Mouse (Mus musculus) forebrain, embryonic 14.5 days (tissue): ENCODE data around the gene Tbc1d10c. TPM values are rescaled to one million over a fixed set of nuclear protein-coding genes. Genes with fewer than 3 reads are reported as not detected.
"Not testable (repeated sequence)": the region's sequence is repeated elsewhere in the genome, so short reads cannot be mapped to it uniquely, and the experiment has no call there.

Source experiments
- ATAC-seq: fragments of 200-750 bp; cut with Nextera tagmentation; 2 replicates; pipeline ENCODE4 v1.8.0; 2017; ENCODE audit warnings: mild to moderate bottlenecking, moderate library complexity
- DNase-seq: peaks from one replicate; pipeline ENCODE4 v3.0.0-alpha.2; 2015; ENCODE audit warnings: low spot score
- H3K27ac ChIP-seq: fragments of 300-500 bp; sonication (generic); 2 replicates; pipeline ENCODE4 v1.5.1; 2014; ENCODE audit warnings: low read depth, mild to moderate bottlenecking, control low read depth, low read length, moderate library complexity
- H3K27me3 ChIP-seq: fragments of 300-500 bp; sonication (generic); replicated peaks from 2 replicates; pipeline ENCODE4 v1.6.1; 2014; ENCODE audit warnings: low read length, control low read depth, mixed read lengths; ENCODE audit not compliant: control insufficient read depth, insufficient read depth
- H3K36me3 ChIP-seq: fragments of 300-500 bp; sonication (generic); 2 replicates; pipeline ENCODE4 v1.6.1; 2014; ENCODE audit warnings: low read length, control low read depth; ENCODE audit not compliant: control insufficient read depth, insufficient read depth
- H3K4me1 ChIP-seq: fragments of 300-500 bp; sonication (generic); 2 replicates; pipeline ENCODE4 v1.6.1; 2014; ENCODE audit warnings: antibody characterized with exemption, low read length, control low read depth; ENCODE audit not compliant: control insufficient read depth, insufficient read depth
- H3K4me2 ChIP-seq: fragments of 300-500 bp; sonication (generic); 2 replicates; pipeline ENCODE4 v1.6.1; 2014; ENCODE audit warnings: mild to moderate bottlenecking, control low read depth, low read length
- H3K4me3 ChIP-seq: fragments of 300-500 bp; sonication (generic); 2 replicates; pipeline ENCODE4 v1.5.1; 2014; ENCODE audit warnings: low read depth, low read length, control low read depth
- H3K9ac ChIP-seq: fragments of 300-500 bp; sonication (generic); 2 replicates; pipeline ENCODE4 v1.6.1; 2014; ENCODE audit warnings: mild to moderate bottlenecking, low read length, control low read depth, moderate library complexity
- H3K9me3 ChIP-seq: fragments of 300-500 bp; sonication (generic); replicated peaks from 2 replicates; pipeline ENCODE4 v1.6.1; 2016; ENCODE audit warnings: low read length, control low read depth, mixed read lengths; ENCODE audit not compliant: control insufficient read depth
- WGBS: fragments of 180-500 bp; shearing (Covaris S2); extraction: QIAGEN DNeasy Blood & Tissue Kit; methylation state at CpG from one replicate; pipeline ENCODE4 v1.1.7; 2014; 5-methylcytosine and 5-hydroxymethylcytosine counted together
- microRNA-seq: library from miRNA; unstranded; fragments of <30 nt; microRNA quantifications from one replicate; pipeline ENCODE4, GENCODE M21; 2016
- polyA plus RNA-seq: library from polyadenylated mRNA; unstranded; fragments of >200 nt; fragmentation: Nextera tagmentation; extraction: Ambion mirVana; gene quantifications from 2 replicates; pipeline ENCODE4 v1.2.1, GENCODE M21; 2014

Gene Tbc1d10c
- polyA plus RNA-seq, 1 experiment from 2014 or later = 0.52 TPM

- Histone ChIP-seq H3K27ac (no peak within 1 kb of the TSS), H3K9me3 (no peaks in the 10 kb centered on the region), H3K27me3 (no peaks in the 10 kb centered on the region), H3K36me3 (no peaks in the 10 kb centered on the region), H3K4me3 (no peak within 1 kb of the TSS), H3K4me2 (no peak within 1 kb of the TSS), H3K9ac (no peak within 1 kb of the TSS; the same call in 1 of the 2 replicates), H3K4me1 (no peaks in the 10 kb centered on the region)
- WGBS = 77% methylated on average over 2 of the region's 2 CpGs
- DNase-seq = no peak
- no peak for ATAC-seq
Measured at GRCm38 (mm10) chr19:4139446-4139845, 51.6 kb downstream of the Tbc1d10c start, which contains the start of gene Gpr152. Gene Gpr152, plus strand, starts transcription at chr19:4139787.

- H3K4me2 ChIP-seq = no peak overlapping the region
- WGBS = 82% methylated on average over 5 of the region's 5 CpGs
- no peak for DNase-seq
- H3K36me3 ChIP-seq = peaks cover 5% of the 10 kb centered on the region; the same call in 1 of the 2 replicates
- no peak overlapping the region for H3K9ac ChIP-seq
- no peak overlapping the region for H3K27ac ChIP-seq
- H3K4me1 ChIP-seq = no peaks in the 10 kb centered on the region
- ATAC-seq = no peak
- H3K27me3 ChIP-seq = no peaks in the 10 kb centered on the region
- H3K9me3 ChIP-seq = no peaks in the 10 kb centered on the region
- no peak overlapping the region for H3K4me3 ChIP-seq
Measured at GRCm38 (mm10) chr19:4137913-4138312, 53.2 kb downstream of the Tbc1d10c start.

GRCm38 (mm10) chr19:4136463-4136862 lies 54.6 kb downstream of the Tbc1d10c start:
- DNase-seq (no peak), ATAC-seq (no peak)
- Histone ChIP-seq H3K4me3 (no peak overlapping the region), H3K9me3 (no peaks in the 10 kb centered on the region), H3K9ac (no peak overlapping the region), H3K36me3 (peaks cover 20% of the 10 kb centered on the region), H3K27ac (no peak overlapping the region), H3K27me3 (no peaks in the 10 kb centered on the region), H3K4me2 (no peak overlapping the region), H3K4me1 (no peaks in the 10 kb centered on the region)
- WGBS = 79% methylated on average over 5 of the region's 5 CpGs

- peaks cover 23% of the 10 kb centered on the region for H3K36me3 ChIP-seq
- H3K27ac ChIP-seq, H3K9me3 ChIP-seq, ATAC-seq, H3K4me2 ChIP-seq, DNase-seq, H3K4me1 ChIP-seq, H3K9ac ChIP-seq, H3K4me3 ChIP-seq, H3K27me3 ChIP-seq: not testable (repeated sequence)
- WGBS = 20% methylated on average over 8 of the region's 8 CpGs
Measured at GRCm38 (mm10) chr19:4135963-4136345, 55.1 kb downstream of the Tbc1d10c start.

- ATAC-seq, H3K4me1 ChIP-seq, H3K27me3 ChIP-seq, H3K9me3 ChIP-seq, H3K9ac ChIP-seq, H3K4me2 ChIP-seq, H3K27ac ChIP-seq, DNase-seq, H3K4me3 ChIP-seq: not testable (repeated sequence)
- 82% methylated on average over 6 of the region's 6 CpGs for WGBS
- peaks cover 23% of the 10 kb centered on the region for H3K36me3 ChIP-seq
Measured at GRCm38 (mm10) chr19:4135229-4135962, 55.7 kb downstream of the Tbc1d10c start.

GRCm38 (mm10) chr19:4134354-4134753 lies 56.7 kb downstream of the Tbc1d10c start:
- no peaks in the 10 kb centered on the region for H3K4me1 ChIP-seq
- WGBS = 87% methylated on average over 4 of the region's 4 CpGs
- H3K27ac ChIP-seq = no peak overlapping the region
- DNase-seq (no peak), ATAC-seq (no peak)
- no peak overlapping the region for H3K4me3 ChIP-seq
- no peak overlapping the region for H3K9ac ChIP-seq
- peaks cover 32% of the 10 kb centered on the region for H3K36me3 ChIP-seq
- no peaks in the 10 kb centered on the region for H3K9me3 ChIP-seq
- no peaks in the 10 kb centered on the region for H3K27me3 ChIP-seq
- no peak overlapping the region for H3K4me2 ChIP-seq

Small RNA genes lying within 50 kb of the gene (microRNA-seq; reads per million reads assigned to microRNA genes)
- gene Gm26115 = not detected

Other genes with a start within 250 kb of the Tbc1d10c start
- gene Aldh3b3, start 232.6 kb downstream of the Tbc1d10c start, polyA plus RNA-seq = not detected in 2 replicates
- gene Aldh3b2, start 219.0 kb downstream of the Tbc1d10c start, polyA plus RNA-seq = 0.36 and 0.42 TPM in 2 replicates
- 1.8 and 2.3 TPM in 2 replicates for gene Acy3, start 204.7 kb downstream of the Tbc1d10c start, polyA plus RNA-seq
- gene Tbx10, start 198.5 kb downstream of the Tbc1d10c start, polyA plus RNA-seq = not detected in 2 replicates
- gene Nudt8, start 190.7 kb downstream of the Tbc1d10c start, polyA plus RNA-seq = 35.6 and 41.1 TPM in 2 replicates
- gene Gm49405, start 190.7 kb downstream of the Tbc1d10c start, polyA plus RNA-seq = 2.2 and 3.8 TPM in 2 replicates
- 3.2 and 5.4 TPM in 2 replicates for gene Doc2g, start 188.0 kb downstream of the Tbc1d10c start, polyA plus RNA-seq
- 238 and 254 TPM in 2 replicates for gene Ndufv1, start 178.5 kb downstream of the Tbc1d10c start, polyA plus RNA-seq
- 369 and 398 TPM in 2 replicates for gene Gstp1, start 153.3 kb downstream of the Tbc1d10c start, polyA plus RNA-seq
- gene Gstp2, start 145.3 kb downstream of the Tbc1d10c start, polyA plus RNA-seq = 1.2 and 4.2 TPM in 2 replicates
- gene Gstp3, start 131.7 kb downstream of the Tbc1d10c start, polyA plus RNA-seq = not detected in 2 replicates
- gene Cabp2, start 109.7 kb downstream of the Tbc1d10c start, polyA plus RNA-seq = not detected in 2 replicates
- gene Cdk2ap2, start 94.1 kb downstream of the Tbc1d10c start, polyA plus RNA-seq = 88.6 and 91.7 TPM in 2 replicates
- gene Pitpnm1, start 91.3 kb downstream of the Tbc1d10c start, polyA plus RNA-seq = 29.1 and 40.8 TPM in 2 replicates
- 85.2 and 94.4 TPM in 2 replicates for gene Aip, start 65.4 kb downstream of the Tbc1d10c start, polyA plus RNA-seq
- not detected in 2 replicates for gene Gpr152, start 51.5 kb downstream of the Tbc1d10c start, polyA plus RNA-seq
- gene Cabp4, start 47.3 kb downstream of the Tbc1d10c start, polyA plus RNA-seq = 0.08 and 0.12 TPM in 2 replicates
- gene Coro1b, start 42.7 kb downstream of the Tbc1d10c start, polyA plus RNA-seq = 134 and 154 TPM in 2 replicates
- gene Ptprcap, start 37.7 kb downstream of the Tbc1d10c start, polyA plus RNA-seq = 0.24 TPM in 1 of 2 replicates, not detected in the other
- 32.3 and 35.5 TPM in 2 replicates for gene Rps6kb2, start 27.9 kb downstream of the Tbc1d10c start, polyA plus RNA-seq
- 3.9 and 4.2 TPM in 2 replicates for gene Carns1, start 15.8 kb downstream of the Tbc1d10c start, polyA plus RNA-seq
- gene Ppp1ca, start 781 bp upstream of the Tbc1d10c start, polyA plus RNA-seq = 608 and 689 TPM in 2 replicates
- gene Rad9a, start 10.4 kb upstream of the Tbc1d10c start, polyA plus RNA-seq = 25.5 and 25.7 TPM in 2 replicates
- gene Clcf1, start 23.0 kb upstream of the Tbc1d10c start, polyA plus RNA-seq = 0.61 and 0.85 TPM in 2 replicates
- not detected in 2 replicates for gene AC109138.7, start 23.1 kb upstream of the Tbc1d10c start, polyA plus RNA-seq
- 17.6 and 19.0 TPM in 2 replicates for gene Pold4, start 40.6 kb upstream of the Tbc1d10c start, polyA plus RNA-seq
- 4.0 and 4.3 TPM in 2 replicates for gene Ssh3, start 77.9 kb upstream of the Tbc1d10c start, polyA plus RNA-seq
- gene Ankrd13d, start 91.9 kb upstream of the Tbc1d10c start, polyA plus RNA-seq = 16.3 and 23.9 TPM in 2 replicates
- gene Grk2, start 114.9 kb upstream of the Tbc1d10c start, polyA plus RNA-seq = 17.1 and 21.0 TPM in 2 replicates
- 29.2 and 36.3 TPM in 2 replicates for gene Kdm2a, start 207.0 kb upstream of the Tbc1d10c start, polyA plus RNA-seq
- gene Rhod, start 248.1 kb upstream of the Tbc1d10c start, polyA plus RNA-seq = 6.3 and 8.3 TPM in 2 replicates